Mouse (Mus musculus): ENCODE results near the gene Mccc1. TPM values are rescaled to one million over a fixed set of nuclear protein-coding genes. Genes with fewer than 3 reads are reported as not detected.

Mccc1 gene
- polyA plus RNA-seq, 2 experiments: 23.6 to 29.3 TPM

GRCm38 (mm10) chr3:35994552-35995531 lies 5.6 kb downstream of the Mccc1 start:
- Histone ChIP-seq H3K4me1 (ENCODE audit: control insufficient read depth, insufficient read depth, low read length) (0 out of 2 replicates have a peak, but pooled peaks cover 4% of the 10 kb centered on the region), H3K27me3 (ENCODE audit: control insufficient read depth, insufficient read depth, low read length) (no peaks in the 10 kb centered on the region), H3K4me2 (replicated peaks; ENCODE audit: low read depth, low read length, severe bottlenecking) (no peak overlapping the region), H3K36me3 (ENCODE audit: control insufficient read depth, insufficient read depth, low read length) (peaks cover 26% of the 10 kb centered on the region), H3K9me3 (ENCODE audit: control insufficient read depth, low read length) (no peaks in the 10 kb centered on the region), H3K27ac (replicated peaks; ENCODE audit: low read depth, low read length) (no peak overlapping the region), H3K9ac (ENCODE audit: low read depth, low read length, severe bottlenecking) (no peak overlapping the region), H3K4me3 (replicated peaks; ENCODE audit: low read length) (no peak overlapping the region)
- WGBS: 69% methylated on average over 11 of the region's 11 CpGs
- TF ChIP-seq POLR2A (IDR thresholded peaks at IDR 0.05; ENCODE audit: borderline replicate concordance, extremely low read depth, insufficient read depth, insufficient read length): no peak
- no peak for DNase-seq (ENCODE audit: low spot score)
- ATAC-seq (ENCODE audit: low FRiP score, low read depth): no peak

GRCm38 (mm10) chr3:35990715-35991114 lies 9.8 kb downstream of the Mccc1 start:
- no peak for TF ChIP-seq POLR2A (IDR thresholded peaks at IDR 0.05; ENCODE audit: borderline replicate concordance, extremely low read depth, insufficient read depth, insufficient read length)
- no peaks in the 10 kb centered on the region for H3K27me3 ChIP-seq (ENCODE audit: control insufficient read depth, insufficient read depth, low read length)
- H3K4me3 ChIP-seq (replicated peaks; ENCODE audit: low read length): no peak overlapping the region
- H3K36me3 ChIP-seq (ENCODE audit: control insufficient read depth, insufficient read depth, low read length): peaks cover 53% of the 10 kb centered on the region
- ATAC-seq (ENCODE audit: low FRiP score, low read depth): no peak
- no peak overlapping the region for H3K9ac ChIP-seq (ENCODE audit: low read depth, low read length, severe bottlenecking)
- no peak overlapping the region for H3K27ac ChIP-seq (replicated peaks; ENCODE audit: low read depth, low read length)
- H3K4me1 ChIP-seq (ENCODE audit: control insufficient read depth, insufficient read depth, low read length): no peaks in the 10 kb centered on the region
- no peaks in the 10 kb centered on the region for H3K9me3 ChIP-seq (ENCODE audit: control insufficient read depth, low read length)
- H3K4me2 ChIP-seq (replicated peaks; ENCODE audit: low read depth, low read length, severe bottlenecking): no peak overlapping the region
- DNase-seq (ENCODE audit: low spot score): no peak
- 92% methylated on average over 7 of the region's 7 CpGs for WGBS

GRCm38 (mm10) chr3:35988031-35988430 lies 12.4 kb downstream of the Mccc1 start:
- Histone ChIP-seq H3K27me3 (ENCODE audit: control insufficient read depth, insufficient read depth, low read length) (no peaks in the 10 kb centered on the region), H3K27ac (replicated peaks; ENCODE audit: low read depth, low read length) (no peak overlapping the region), H3K9ac (ENCODE audit: low read depth, low read length, severe bottlenecking) (no peak overlapping the region), H3K36me3 (ENCODE audit: control insufficient read depth, insufficient read depth, low read length) (peaks cover 49% of the 10 kb centered on the region), H3K4me2 (replicated peaks; ENCODE audit: low read depth, low read length, severe bottlenecking) (no peak overlapping the region), H3K4me3 (replicated peaks; ENCODE audit: low read length) (no peak overlapping the region), H3K4me1 (ENCODE audit: control insufficient read depth, insufficient read depth, low read length) (no peaks in the 10 kb centered on the region), H3K9me3 (ENCODE audit: control insufficient read depth, low read length) (no peaks in the 10 kb centered on the region)
- 84% methylated on average over 6 of the region's 6 CpGs for WGBS
- no peak for ATAC-seq (ENCODE audit: low FRiP score, low read depth)
- no peak for DNase-seq (ENCODE audit: low spot score)
- TF ChIP-seq POLR2A (IDR thresholded peaks at IDR 0.05; ENCODE audit: borderline replicate concordance, extremely low read depth, insufficient read depth, insufficient read length): no peak

- WGBS: 89% methylated on average over 6 of the region's 6 CpGs
- no peak for DNase-seq (ENCODE audit: low spot score)
- H3K9ac ChIP-seq (ENCODE audit: low read depth, low read length, severe bottlenecking): no peak overlapping the region
- no peak overlapping the region for H3K27ac ChIP-seq (replicated peaks; ENCODE audit: low read depth, low read length)
- H3K4me3 ChIP-seq (replicated peaks; ENCODE audit: low read length): no peak overlapping the region
- peaks cover 58% of the 10 kb centered on the region for H3K36me3 ChIP-seq (ENCODE audit: control insufficient read depth, insufficient read depth, low read length)
- no peak overlapping the region for H3K4me2 ChIP-seq (replicated peaks; ENCODE audit: low read depth, low read length, severe bottlenecking)
- no peaks in the 10 kb centered on the region for H3K27me3 ChIP-seq (ENCODE audit: control insufficient read depth, insufficient read depth, low read length)
- no peak for TF ChIP-seq POLR2A (IDR thresholded peaks at IDR 0.05; ENCODE audit: borderline replicate concordance, extremely low read depth, insufficient read depth, insufficient read length)
- no peaks in the 10 kb centered on the region for H3K9me3 ChIP-seq (ENCODE audit: control insufficient read depth, low read length)
- no peaks in the 10 kb centered on the region for H3K4me1 ChIP-seq (ENCODE audit: control insufficient read depth, insufficient read depth, low read length)
- ATAC-seq (ENCODE audit: low FRiP score, low read depth): no peak
These were observed 14.2 kb downstream of the Mccc1 start for GRCm38 (mm10) chr3:35986266-35986665.

GRCm38 (mm10) chr3:35973551-35973950 lies 26.9 kb downstream of the Mccc1 start:
- Histone ChIP-seq H3K9me3 (ENCODE audit: control insufficient read depth, low read length) (no peaks in the 10 kb centered on the region), H3K4me3 (replicated peaks; ENCODE audit: low read length) (no peak overlapping the region), H3K27ac (replicated peaks; ENCODE audit: low read depth, low read length) (no peak overlapping the region), H3K9ac (ENCODE audit: low read depth, low read length, severe bottlenecking) (no peak overlapping the region), H3K4me1 (ENCODE audit: control insufficient read depth, insufficient read depth, low read length) (no peaks in the 10 kb centered on the region), H3K4me2 (replicated peaks; ENCODE audit: low read depth, low read length, severe bottlenecking) (no peak overlapping the region), H3K36me3 (ENCODE audit: control insufficient read depth, insufficient read depth, low read length) (peaks cover 54% of the 10 kb centered on the region), H3K27me3 (ENCODE audit: control insufficient read depth, insufficient read depth, low read length) (no peaks in the 10 kb centered on the region)
- no peak for DNase-seq (ENCODE audit: low spot score)
- WGBS: 74% methylated on average over 7 of the region's 7 CpGs
- ATAC-seq (ENCODE audit: low FRiP score, low read depth): no peak
- TF ChIP-seq POLR2A (IDR thresholded peaks at IDR 0.05; ENCODE audit: borderline replicate concordance, extremely low read depth, insufficient read depth, insufficient read length): no peak
